Comparison of ENCODE assay signal across 27 mouse cellular contexts in the genomic region with DNA sequence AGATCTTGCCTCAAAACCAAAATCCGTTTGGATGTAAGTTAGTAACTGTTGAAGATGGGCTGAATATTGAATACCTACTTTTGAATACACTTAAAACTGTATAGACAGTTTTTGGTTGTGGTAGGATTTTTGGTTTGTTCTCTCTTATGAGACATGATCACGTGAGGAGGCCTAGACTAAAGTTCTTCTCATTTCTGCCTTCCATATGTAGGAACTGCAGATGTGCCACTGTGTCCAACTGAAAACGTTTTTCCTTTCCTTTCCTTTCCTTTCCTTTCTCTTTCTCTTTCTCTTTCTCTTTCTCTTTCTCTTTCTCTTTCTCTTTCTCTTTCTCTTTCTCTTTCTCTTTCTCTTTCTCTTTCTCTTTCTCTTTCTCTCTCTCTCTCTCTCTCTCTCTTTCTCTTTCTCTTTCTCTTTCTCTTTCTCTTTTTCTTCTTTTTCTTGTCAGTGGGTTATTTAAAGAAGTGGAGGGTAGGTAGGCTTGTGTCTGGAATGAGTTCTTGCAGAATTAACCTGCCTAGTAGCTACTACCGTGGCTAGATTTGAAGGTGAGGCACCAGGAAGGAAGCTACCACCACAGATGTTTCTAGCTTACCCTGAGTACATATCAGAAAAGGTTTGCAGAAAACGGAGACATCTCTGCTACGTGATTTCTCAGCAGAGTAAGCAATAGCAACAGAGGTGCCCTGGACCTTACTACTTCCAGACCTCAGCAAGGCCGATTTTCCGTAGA. TPM values are rescaled to one million over a fixed set of nuclear protein-coding genes. Genes with fewer than 3 reads are reported as not detected.
A peak's percentile ranks its signal among the peaks of the same experiment; 100 is the strongest.
DNase-seq lines count a peak whose midpoint lies in the region; ATAC-seq lines count a peak whose summit lies in the region.
"Had no signal": no experiment of that assay in that cellular context is flagged by ENCODE, and none has a peak within 500 bp of the region (broad histone marks: within the 10 kb centered on the region; RNA-seq: fewer than 3 reads in every experiment).

No protein-coding gene starts in this region.

- peak; percentile 59 for DNase-seq in CD4-positive helper T cell, adult 2 months (ENCODE audit: low read depth, low spot score)
- peak; percentile 55 for DNase-seq in CD4-positive, CD25-positive, alpha-beta regulatory T cell, adult 2 months (ENCODE audit: low read depth, low spot score)
- DNase-seq in T-cell, adult 2 months (ENCODE audit: low spot score), result peak; percentile 31
- DNase-seq in forebrain, embryonic 11.5 days (ENCODE audit: low spot score), result no peak
- no peak for DNase-seq in heart, adult 11 months
- DNase-seq in MN1 (ENCODE audit: low spot score), result no peak
- DNase-seq: adrenal gland, adult 8-10 months; adrenal gland, postnatal 25 days; cerebellum, adult 11-12 months; cerebellum, adult 8-10 months; cerebellum, postnatal 10 days; cerebellum, postnatal 36 days; gastrocnemius, postnatal 25 days; heart, adult 2 months; heart, postnatal 14 days; heart, postnatal 4 days had no signal

- no peak overlapping the region for H3K9ac ChIP-seq in forebrain, embryonic 11.5 days (ENCODE audit: low read length)
- H3K9ac ChIP-seq in kidney, embryonic 16.5 days (replicated peaks; ENCODE audit: low read length), result no peak overlapping the region
- H3K9ac ChIP-seq: heart, embryonic 13.5 days; hindbrain, embryonic 14.5 days; intestine, embryonic 15.5 days had no signal

- H3K4me1 ChIP-seq in forebrain, embryonic 11.5 days (replicated peaks; ENCODE audit: control insufficient read depth, insufficient read depth, low read length), result no peaks in the 10 kb centered on the region
- 0 out of 2 replicates have a peak, but pooled peaks cover 5% of the 10 kb centered on the region for H3K4me1 ChIP-seq in kidney, embryonic 16.5 days (ENCODE audit: insufficient read depth, low read length)
- H3K4me1 ChIP-seq: forebrain, embryonic 10.5 days; intestine, embryonic 15.5 days had no signal

- H3K36me3 ChIP-seq in forebrain, embryonic 11.5 days (ENCODE audit: control insufficient read depth, insufficient read depth, low read length), result no peaks in the 10 kb centered on the region; the same call in 1 of the 2 replicates
- H3K36me3 ChIP-seq in kidney, embryonic 16.5 days (ENCODE audit: insufficient read depth, low read length), result peaks cover 4% of the 10 kb centered on the region; the same call in 1 of the 2 replicates

- peak; percentile 55 for ATAC-seq in inflammation-experienced regulatory T-cells, adult 6 months
- no peak for ATAC-seq in forebrain, embryonic 11.5 days (replicated peaks; ENCODE audit: low FRiP score)
- ATAC-seq in kidney, embryonic 16.5 days (ENCODE audit: low FRiP score, low TSS enrichment), result no peak
- ATAC-seq: forebrain, embryonic 14.5 days; hindbrain, postnatal 0 days; intestine, embryonic 15.5 days; Patski had no signal

- no peaks in the 10 kb centered on the region for H3K9me3 ChIP-seq in forebrain, embryonic 11.5 days (ENCODE audit: control insufficient read depth, low read length)
- H3K9me3 ChIP-seq in kidney, embryonic 16.5 days (ENCODE audit: low read length), result no peaks in the 10 kb centered on the region
- H3K9me3 ChIP-seq: forebrain, embryonic 10.5 days; heart, embryonic 10.5 days; heart, embryonic 13.5 days; intestine, embryonic 15.5 days had no signal

- no peak overlapping the region for H3K27ac ChIP-seq in forebrain, embryonic 11.5 days (ENCODE audit: low read depth, low read length)
- no peak overlapping the region for H3K27ac ChIP-seq in kidney, embryonic 16.5 days (ENCODE audit: low read length)
- H3K27ac ChIP-seq: forebrain, embryonic 10.5 days; heart, adult 2 months; heart, embryonic 10.5 days; heart, embryonic 13.5 days; hindbrain, embryonic 14.5 days; hindbrain, postnatal 0 days; intestine, embryonic 15.5 days had no signal

- 95% methylated on average over 8 of the region's 8 CpGs for WGBS in forebrain, embryonic 11.5 days
- WGBS in kidney, embryonic 16.5 days, result 85% methylated on average over 8 of the region's 8 CpGs

- H3K4me2 ChIP-seq in forebrain, embryonic 11.5 days (ENCODE audit: low read depth, low read length, severe bottlenecking), result no peak overlapping the region
- H3K4me2 ChIP-seq in kidney, embryonic 16.5 days (replicated peaks; ENCODE audit: low read depth, low read length), result no peak overlapping the region
- H3K4me2 ChIP-seq: heart, embryonic 13.5 days; hindbrain, embryonic 14.5 days; intestine, embryonic 15.5 days had no signal

- H3K27me3 ChIP-seq in forebrain, embryonic 11.5 days (ENCODE audit: control insufficient read depth, insufficient read depth, low read length), result no peaks in the 10 kb centered on the region
- H3K27me3 ChIP-seq in kidney, embryonic 16.5 days (ENCODE audit: insufficient read depth, low read length), result no peaks in the 10 kb centered on the region
- H3K27me3 ChIP-seq: heart, embryonic 13.5 days; intestine, embryonic 15.5 days; Patski had no signal

- H3K4me3 ChIP-seq in forebrain, embryonic 11.5 days (ENCODE audit: low read depth, low read length), result no peak overlapping the region
- no peak overlapping the region for H3K4me3 ChIP-seq in kidney, embryonic 16.5 days (ENCODE audit: low read length)
- H3K4me3 ChIP-seq: forebrain, embryonic 10.5 days; heart, adult 2 months; heart, embryonic 10.5 days; heart, embryonic 13.5 days; intestine, embryonic 15.5 days had no signal

RNA-seq across cellular contexts. Expression of gene Rhoh, which starts 27.1 kb away (rescaled TPM):
- polyA plus RNA-seq in inflammation-experienced regulatory T-cells, adult 6 months (2017; shearing (Covaris generic)), result 100 to 1,000 TPM; 154 to 314 (median 282) TPM
- 0.07 and 0.09 TPM in 2 replicates for polyA plus RNA-seq in forebrain, embryonic 11.5 days (2014; fragmentation: Nextera tagmentation; extraction: Ambion mirVana)
- 0.80 and 0.84 TPM in 2 replicates for polyA plus RNA-seq in kidney, embryonic 16.5 days (2015; fragmentation: Nextera tagmentation; extraction: Ambion mirVana)
- polyA plus RNA-seq: C2C12 had no signal

Comparison
In these comparisons a context has a peak if more than half of its experiments do, and no peak if none do; other contexts are left out.
1. DNase-seq: peak in CD4-positive helper T cell, adult 2 months (single experiment), CD4-positive, CD25-positive, alpha-beta regulatory T cell, adult 2 months (single experiment) and T-cell, adult 2 months (single experiment); none in forebrain, embryonic 11.5 days (single experiment), heart, adult 11 months (single experiment) and MN1 (single experiment).
2. RNA of gene Rhoh, which starts 27.1 kb away (polyA plus RNA-seq): 154 to 314 TPM in inflammation-experienced regulatory T-cells, adult 6 months; 0.80 to 0.84 TPM in kidney, embryonic 16.5 days and 0.07 to 0.09 TPM in forebrain, embryonic 11.5 days; every median in the first group is over 10 times any median in the second.